Mouse (Mus musculus) R1 (cell line): ENCODE data around the gene Vcpkmt.

Experiments
- DNase-seq: peaks from one replicate; pipeline ENCODE4 v3.0.0-alpha.2; 2018; ENCODE audit warnings: low read depth, low spot score

The Vcpkmt gene

DNA sequence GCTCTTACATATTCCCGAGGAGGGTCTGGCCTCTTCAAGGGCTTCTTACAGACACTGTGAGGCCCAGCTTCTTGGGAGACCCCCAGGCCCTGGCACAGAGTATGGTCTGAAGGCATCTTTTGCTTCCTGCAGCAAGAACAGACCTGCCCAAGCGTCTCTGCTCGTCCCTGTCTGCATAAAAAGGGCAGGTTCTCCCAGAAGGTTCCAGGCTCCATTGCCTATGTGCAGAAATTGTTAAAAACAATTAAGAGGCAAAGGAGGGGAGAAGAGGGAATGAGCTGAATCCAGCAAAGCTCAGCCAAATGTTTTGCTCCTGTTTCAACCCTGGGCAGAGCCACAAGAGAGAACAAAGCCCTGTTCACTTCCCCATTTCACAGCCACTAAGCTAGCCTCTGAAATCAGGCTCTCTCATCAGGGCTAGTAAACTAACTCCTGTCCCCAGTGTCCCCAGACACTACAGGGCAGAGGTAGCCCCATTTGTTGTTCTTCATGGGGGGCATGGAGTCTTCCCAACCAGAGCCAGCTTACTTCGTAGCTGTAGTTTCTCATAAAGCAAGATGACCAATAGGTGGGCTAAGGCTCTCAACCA is 44.4 kb downstream of the Vcpkmt start:
- DNase-seq, result no peak

GRCm38 (mm10) chr12:69537675-69538361 is 45.0 kb downstream of the Vcpkmt start:
- peak; percentile 18 for DNase-seq

- DNase-seq, result peak; percentile 34
Measured at GRCm38 (mm10) chr12:69537243-69537674, 45.6 kb downstream of the Vcpkmt start.

GRCm38 (mm10) chr12:69536616-69537242 is 46.1 kb downstream of the Vcpkmt start:
- no peak for DNase-seq

- no peak for DNase-seq
Measured at GRCm38 (mm10) chr12:69533237-69533636, 49.6 kb downstream of the Vcpkmt start.

GRCm38 (mm10) chr12:69532530-69532929 is 50.3 kb downstream of the Vcpkmt start:
- no peak for DNase-seq

DNA sequence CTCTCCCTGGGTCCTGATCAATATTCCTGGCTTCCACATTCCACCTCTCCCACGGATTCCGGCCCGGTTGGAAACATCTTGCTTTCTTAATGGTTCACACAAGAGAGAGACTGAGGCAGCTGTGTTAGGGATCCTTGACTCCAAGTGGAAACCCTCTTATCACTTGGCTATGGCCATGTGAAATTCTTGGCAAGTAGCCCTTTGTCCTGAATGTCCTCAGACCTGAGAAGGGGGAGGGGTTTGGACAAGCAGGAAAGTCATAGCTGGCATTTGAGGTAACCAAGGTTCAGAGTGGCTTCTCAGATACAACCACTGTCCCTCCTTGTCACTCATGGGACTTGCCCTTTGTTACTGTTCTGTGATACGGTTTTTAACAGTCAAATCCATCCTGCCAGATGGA is 50.7 kb downstream of the Vcpkmt start:
- no peak for DNase-seq

- no peak for DNase-seq
Measured at GRCm38 (mm10) chr12:69529694-69530403, 53.0 kb downstream of the Vcpkmt start.

- DNase-seq, result no peak
Measured at GRCm38 (mm10) chr12:69528275-69529032, 54.4 kb downstream of the Vcpkmt start.
